Mouse (Mus musculus) brain, embryonic 18.5 days (tissue): ENCODE data around the gene Gm5431.
"Not testable (repeated sequence)": the region's sequence is repeated elsewhere in the genome, so short reads cannot be mapped to it uniquely, and the experiment has no call there.

Experiments used
- DNase-seq: peaks from one replicate; pipeline ENCODE4 v3.0.0-alpha.2; 2012; ENCODE audit warnings: low read depth, low spot score

The Gm5431 gene

GRCm38 (mm10) chr11:48902021-48902420 is at the start of gene Gm5431:
Gene Gm5431 (minus strand): TSS chr11:48902214.
- DNase-seq, result no peak

- not testable (repeated sequence) for DNase-seq
Measured at GRCm38 (mm10) chr11:48946090-48946489, 44.1 kb upstream of the Gm5431 start, which contains the start of gene Psme2b. Gene Psme2b (minus strand): TSS chr11:48946190.

DNA sequence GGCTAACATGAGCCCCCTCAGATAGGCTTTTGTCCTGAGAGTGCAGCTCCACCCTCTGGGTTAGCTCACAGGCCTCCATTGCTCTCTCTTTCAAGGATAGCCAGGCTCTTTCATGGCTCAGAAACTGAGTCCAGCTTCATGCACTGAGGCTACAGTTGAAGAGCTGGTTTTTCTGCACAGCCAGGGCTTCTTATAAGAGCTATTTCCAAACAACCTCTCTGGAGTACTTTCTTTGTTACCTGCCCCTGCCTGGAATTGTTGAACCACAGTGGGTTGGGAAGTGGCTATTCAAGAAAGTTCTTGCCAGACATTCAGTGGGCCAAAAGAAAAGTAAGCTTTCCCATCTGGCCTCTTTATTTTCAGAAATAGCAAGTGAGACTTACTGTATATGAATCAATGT is 37.3 kb upstream of the Gm5431 start:
- DNase-seq, result not testable (repeated sequence)

DNA sequence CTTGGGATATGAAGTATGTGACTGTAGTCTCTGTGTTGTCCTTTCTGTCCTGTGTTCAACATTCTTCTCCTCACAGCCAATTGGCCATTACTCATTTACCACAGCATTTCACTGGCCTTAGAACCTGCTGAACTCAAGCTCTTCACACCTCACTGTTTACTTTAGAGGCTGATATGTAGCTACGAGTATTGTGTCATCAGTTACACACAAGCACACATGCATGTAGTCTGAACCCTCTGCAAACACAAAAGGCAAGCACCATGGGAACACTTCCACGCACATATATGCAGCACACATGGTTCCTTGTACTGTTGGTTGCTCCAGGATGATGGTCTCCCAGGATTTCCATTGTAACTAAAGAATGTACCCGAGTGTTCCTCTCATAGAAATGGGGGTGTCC is 33.3 kb upstream of the Gm5431 start:
- DNase-seq, result not testable (repeated sequence)

GRCm38 (mm10) chr11:48933923-48934322 is 31.9 kb upstream of the Gm5431 start:
- DNase-seq, result not testable (repeated sequence)

GRCm38 (mm10) chr11:48933422-48933821 is 31.4 kb upstream of the Gm5431 start:
- DNase-seq, result not testable (repeated sequence)

GRCm38 (mm10) chr11:48928068-48928467 is 26.1 kb upstream of the Gm5431 start:
- DNase-seq, result not testable (repeated sequence)

- not testable (repeated sequence) for DNase-seq
Measured at GRCm38 (mm10) chr11:48926437-48926836, 24.4 kb upstream of the Gm5431 start.

GRCm38 (mm10) chr11:48923818-48924217 is 21.8 kb upstream of the Gm5431 start:
- not testable (repeated sequence) for DNase-seq

GRCm38 (mm10) chr11:48918380-48918779 is 16.4 kb upstream of the Gm5431 start:
- DNase-seq, result no peak

- no peak for DNase-seq
Measured at GRCm38 (mm10) chr11:48913611-48914010, 11.6 kb upstream of the Gm5431 start.

- DNase-seq, result no peak
Measured at GRCm38 (mm10) chr11:48908459-48908858, 6.4 kb upstream of the Gm5431 start.

DNA sequence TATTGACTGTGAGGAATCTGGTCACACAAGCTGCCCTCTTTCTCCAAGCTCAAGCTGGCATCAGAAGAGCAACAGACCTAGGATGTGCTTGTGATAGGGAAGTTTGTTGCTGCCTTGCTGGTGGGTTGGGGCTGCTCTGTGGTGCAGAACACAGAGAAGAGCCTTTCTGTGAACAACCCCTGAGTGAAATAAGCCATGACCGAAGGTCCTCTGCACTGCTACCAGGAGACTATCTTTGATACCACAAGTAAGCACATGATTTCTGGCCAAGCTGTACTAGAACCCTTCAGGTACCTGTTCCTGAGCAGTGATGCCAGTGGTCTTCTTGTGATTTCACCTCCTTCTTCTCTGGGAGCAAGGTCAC is 465 bp downstream of the Gm5431 start:
- not testable (repeated sequence) for DNase-seq

DNA sequence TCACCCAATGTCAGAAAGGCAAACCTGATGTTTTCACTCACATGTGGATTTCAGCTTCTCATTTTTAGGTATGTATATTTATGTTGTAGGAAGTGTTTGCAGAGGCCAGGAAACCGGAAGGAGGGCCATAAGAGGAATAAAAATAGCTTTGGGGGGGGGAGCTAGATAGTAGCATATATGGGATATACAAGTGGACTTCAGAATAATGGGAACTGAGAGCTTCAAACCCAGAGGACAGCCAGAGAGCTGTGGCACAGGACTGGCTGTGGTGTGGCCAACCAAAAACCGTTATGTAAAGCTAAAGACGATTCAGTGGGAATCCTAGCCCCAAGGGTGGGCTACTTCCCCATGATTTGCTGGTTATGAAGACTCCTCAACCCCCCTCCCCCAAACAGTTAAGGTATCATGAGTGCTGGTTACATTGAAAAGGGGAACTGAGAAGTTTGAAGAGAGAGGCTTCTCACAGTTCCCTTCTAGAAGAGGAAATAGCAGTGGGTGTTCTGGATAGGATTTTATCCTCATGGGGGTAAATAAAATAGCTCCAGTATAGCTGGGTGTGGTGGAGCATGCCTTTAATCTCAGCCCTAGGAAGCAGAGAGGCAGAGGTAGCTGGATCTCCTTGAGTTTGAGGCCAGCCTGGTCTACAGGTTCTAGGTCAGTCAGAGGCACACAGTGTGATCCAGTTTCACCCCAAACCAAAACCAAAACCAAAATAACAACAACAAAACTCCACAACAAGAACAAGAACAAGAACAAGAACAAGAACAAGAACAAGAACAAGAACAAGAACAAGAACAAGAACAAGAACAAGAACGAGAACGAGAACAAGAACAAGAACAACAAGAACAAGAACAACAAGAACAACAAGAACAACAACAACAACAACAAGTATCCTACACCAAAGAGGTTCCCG is 1.1 kb downstream of the Gm5431 start:
- not testable (repeated sequence) for DNase-seq

- no peak for DNase-seq
Measured at GRCm38 (mm10) chr11:48898812-48899431, 3.1 kb downstream of the Gm5431 start.

DNA sequence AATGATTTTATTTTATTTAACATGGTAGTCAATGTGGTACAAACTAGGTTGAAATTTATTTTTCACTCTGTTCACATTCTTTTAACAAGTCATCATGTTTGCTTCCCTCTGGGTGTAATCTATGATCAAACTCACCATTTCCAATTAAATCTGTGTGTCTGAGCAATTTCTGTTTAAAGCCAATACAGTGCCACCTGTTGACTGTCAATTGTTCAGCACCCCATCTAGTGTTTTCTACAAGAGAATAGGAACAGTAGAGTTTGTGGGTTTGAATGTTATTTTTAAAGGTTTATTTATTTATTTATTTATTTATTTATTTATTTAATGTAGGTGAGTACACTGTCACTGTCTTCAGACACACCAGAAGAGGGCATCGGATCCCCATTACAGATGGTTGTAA is 25.3 kb downstream of the Gm5431 start:
- DNase-seq, result no peak

- DNase-seq, result not testable (repeated sequence)
Measured at GRCm38 (mm10) chr11:48875343-48875837, 26.6 kb downstream of the Gm5431 start.

DNA sequence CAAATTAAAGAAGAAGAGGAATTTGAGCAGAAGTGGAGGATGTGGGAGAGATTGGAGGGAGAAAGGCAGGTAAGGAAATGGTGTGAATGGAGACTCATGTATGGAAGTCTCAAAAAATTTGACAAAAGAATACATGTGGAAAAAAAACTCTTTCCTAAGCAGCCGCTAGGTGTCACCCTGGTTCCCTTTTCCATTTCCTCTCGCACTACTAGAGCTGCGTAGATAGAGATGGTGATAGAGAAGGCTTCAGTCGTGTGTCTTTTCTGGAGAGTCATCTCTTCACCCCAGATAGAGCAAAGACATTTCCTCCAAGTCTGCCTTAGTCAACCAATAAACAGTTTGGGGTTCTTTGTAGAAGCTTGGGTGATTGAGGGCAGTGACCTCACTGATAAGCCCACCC is 27.5 kb downstream of the Gm5431 start:
- no peak for DNase-seq

DNA sequence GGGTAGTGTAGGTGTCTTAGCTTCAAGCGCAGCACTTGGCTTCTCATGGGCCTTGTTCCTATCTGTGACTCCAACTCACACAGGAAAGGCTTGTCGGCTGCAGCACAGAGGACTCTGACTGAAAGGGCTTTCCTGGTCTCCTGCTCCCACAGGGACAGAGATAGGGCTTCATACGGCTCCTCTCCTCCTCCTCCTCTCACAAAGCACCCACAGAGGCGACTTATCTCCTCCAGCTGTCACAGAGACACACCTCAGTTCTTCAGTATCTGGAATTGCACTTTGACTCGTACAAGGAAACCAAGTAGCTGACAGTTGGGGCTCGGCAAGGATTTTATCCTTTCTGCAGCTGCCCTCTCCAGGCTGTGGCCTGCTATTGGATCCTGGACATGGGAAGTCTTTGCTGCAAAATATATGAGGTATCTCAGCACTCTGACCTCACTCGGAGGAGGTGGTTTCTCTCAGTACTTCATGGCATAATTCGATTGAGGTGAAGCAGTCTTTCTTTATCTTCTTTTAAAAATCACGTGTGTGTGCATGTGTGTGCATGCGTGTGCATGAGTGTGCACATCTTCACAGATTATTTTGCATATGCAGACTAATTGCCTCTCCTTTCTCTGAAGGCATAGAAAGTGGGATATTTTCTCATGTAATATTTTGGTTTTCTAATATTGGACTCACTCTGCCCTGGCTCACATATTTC is 28.3 kb downstream of the Gm5431 start:
- no peak for DNase-seq

DNA sequence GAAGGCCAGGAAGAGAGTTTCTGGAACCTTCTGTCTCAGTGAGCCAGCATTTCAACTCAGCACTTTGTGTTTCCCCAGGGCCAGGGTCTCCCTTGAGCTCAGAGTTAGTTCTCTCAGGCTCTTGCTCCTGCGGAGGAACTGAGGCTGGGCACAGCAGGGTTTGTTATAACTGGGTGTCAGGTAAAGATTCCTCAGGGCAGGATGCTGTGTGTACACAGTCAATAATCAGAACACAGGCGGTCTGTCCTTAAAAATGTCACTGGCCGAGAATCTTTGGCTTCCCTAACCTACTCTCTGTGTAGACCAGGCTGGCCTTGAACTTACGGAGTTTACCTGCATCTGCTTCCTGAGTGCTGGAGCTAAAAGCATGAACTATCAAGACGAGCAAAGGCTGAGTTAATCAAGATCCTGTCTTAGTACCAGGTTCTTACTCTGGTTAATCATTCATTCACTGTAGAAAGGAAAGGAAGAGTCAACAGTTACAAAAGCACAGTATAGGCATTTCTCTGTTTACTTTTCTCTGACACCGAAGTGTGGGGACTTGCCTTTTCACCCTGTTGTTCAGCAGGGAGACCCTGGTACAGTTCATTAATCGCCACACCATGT is 29.2 kb downstream of the Gm5431 start:
- no peak for DNase-seq

- no peak for DNase-seq
Measured at GRCm38 (mm10) chr11:48871817-48872541, 30.0 kb downstream of the Gm5431 start.
